Mouse (Mus musculus) CD4-positive, CD25-positive, alpha-beta regulatory T cell, adult 4 months (primary cell): ENCODE data around the gene Clasp1. TPM values are rescaled to one million over a fixed set of nuclear protein-coding genes. Genes with fewer than 3 reads are reported as not detected.

Experiments
- ATAC-seq: one replicate; pipeline ENCODE4 v1.8.0; 2017
- polyA plus RNA-seq, 2 experiments: library from polyadenylated mRNA; unstranded; fragments of 100-300 nt; shearing (Covaris generic); gene quantifications; one replicate each; pipeline ENCODE4 v1.2.1; 2017

The Clasp1 gene
- polyA plus RNA-seq, result 10 to 100 TPM; 43.6 to 64.9 TPM

DNA sequence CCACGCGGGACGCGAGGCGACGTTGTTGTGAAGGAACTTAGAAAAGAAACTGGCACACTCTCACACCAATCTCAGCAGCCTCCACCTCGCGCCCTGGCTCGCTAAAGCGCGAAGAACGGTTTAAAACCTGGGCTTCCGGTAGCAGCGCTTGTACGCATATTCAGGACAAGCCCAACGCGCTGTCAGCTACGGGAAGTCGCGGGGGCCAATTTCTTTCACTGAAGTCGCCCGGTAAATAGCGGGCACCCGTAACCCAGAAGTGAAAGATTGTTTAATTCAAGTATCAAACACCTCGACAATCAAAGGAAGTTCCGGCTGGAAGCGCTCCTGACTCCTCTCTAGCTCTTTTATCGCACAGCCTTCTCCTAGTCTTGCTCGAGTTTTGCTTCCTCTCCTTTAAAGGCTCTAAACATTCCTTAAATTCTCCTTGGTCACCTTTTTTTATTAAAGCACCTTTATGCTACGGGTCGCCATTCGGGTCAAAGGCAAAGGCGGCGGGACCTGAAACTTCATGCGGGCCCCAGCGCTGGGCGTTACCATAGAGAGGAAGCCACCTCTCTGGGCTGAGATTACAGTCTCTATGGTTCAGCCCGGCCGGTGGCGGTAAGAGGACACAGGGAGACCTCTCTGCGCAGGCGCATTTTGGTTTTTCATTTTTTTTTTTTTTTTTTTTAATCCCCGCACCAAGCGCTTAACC lies at the start of gene Clasp1:
TSS of gene Clasp1 (plus strand) at position 302 of the 697 bp plus-strand sequence.
- ATAC-seq, result peak; percentile 84

DNA sequence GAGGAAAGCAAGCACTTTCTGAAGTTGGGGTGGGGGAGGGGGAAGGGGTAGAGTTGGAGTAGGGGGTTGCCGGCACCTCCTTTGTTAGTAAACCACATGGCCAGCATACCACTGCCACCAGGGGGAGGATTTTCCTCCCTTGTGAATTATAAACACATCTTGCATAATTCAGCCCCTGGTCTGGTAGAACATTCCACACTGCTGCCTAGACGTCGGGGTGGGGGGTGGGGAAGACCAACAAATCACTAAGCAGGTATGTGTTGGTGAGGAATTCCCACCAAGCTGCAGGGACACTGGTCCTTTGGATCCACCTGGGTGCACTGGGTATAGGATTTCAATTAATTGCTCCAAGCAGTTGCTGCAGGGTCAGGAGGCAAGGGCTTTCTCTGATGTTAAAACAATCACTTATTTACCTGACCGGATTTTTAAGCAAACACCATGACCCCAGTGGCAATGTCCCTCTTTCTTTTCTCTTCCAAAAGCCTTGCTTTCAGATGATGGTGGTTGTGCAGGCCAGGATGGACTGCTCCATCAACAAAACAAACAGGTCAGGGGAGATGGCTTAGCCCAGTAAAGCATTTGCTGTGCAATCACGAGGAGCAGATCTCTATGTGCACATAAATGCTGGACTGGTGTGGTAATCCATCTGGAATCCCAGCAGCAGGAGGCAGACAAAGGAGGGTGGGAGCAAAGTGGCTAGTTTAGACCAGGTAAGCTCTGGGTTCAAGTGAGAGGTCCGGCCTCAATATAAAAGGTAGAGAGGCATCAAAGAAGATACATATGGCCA lies 45.0 kb upstream of the Clasp1 start:
- no peak for ATAC-seq

DNA sequence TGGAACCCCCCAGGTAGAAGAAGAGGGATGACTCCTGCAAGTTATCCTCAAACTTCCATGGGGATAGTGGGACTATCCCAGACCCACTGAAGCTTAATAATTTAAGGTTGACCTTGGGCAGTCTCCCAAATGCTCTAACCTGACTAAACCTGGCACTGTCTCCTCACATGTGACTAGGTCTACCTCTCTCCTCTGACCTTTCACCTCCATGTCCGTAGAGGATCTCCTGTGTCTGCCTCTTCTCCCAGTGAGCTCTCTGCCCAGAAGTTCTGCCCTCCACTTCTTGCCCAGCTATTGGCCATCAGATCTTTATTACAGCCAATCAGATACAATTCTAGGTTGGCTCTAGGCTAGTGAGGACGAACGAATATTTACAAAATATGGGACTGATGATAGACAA lies 38.9 kb upstream of the Clasp1 start:
- ATAC-seq, result no peak

DNA sequence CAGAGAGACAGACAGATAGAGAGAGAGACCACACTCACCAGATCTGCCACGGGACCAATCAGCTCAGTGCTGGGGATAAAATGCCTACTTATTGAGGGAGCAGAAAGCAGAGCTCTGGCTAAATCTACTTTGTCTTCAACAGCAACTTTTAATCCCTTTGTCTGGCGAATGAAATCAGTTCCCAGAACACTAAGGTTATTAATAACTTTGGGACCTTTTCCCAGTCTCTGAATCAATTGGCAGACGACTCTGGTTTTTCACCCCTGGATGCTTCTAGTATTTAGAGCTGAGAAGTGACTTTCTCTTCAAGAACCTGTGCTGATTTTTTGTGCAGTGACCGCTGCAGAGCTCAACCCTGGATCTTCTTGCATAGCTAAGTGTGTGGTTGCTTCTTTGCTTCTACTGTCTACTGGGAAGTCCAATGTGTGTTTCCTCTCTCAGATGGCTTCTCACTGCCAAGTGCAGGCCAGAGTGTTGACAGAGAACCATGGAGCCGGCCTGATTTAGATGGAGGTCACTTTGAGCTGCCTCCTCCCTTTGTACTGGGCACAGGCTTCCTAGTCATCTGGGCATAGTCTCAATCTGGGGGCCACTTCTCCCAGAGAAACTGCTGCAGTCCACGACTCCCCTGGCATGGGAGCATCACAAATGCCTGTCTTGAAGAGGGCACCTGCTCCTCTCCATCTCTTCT lies 29.6 kb upstream of the Clasp1 start:
- ATAC-seq, result no peak

DNA sequence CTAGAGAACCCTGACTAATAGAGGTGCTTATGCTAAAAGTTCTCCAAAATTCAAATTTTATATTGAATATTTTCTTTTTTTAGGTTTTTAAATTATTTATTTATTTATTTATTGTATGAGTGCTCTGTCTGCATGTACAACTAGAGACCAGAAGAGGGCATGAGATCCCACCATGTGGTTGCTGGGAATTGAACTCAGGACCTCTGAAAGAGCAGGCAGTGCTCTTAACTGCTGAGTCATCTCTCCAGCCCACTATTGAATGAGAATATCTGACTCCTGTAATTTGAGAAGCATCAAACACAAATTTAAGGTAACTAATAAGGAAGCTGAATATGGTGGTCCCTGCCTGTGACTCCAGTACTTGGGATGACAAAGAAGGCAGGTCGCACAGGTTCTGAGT lies 20.9 kb upstream of the Clasp1 start:
- no peak for ATAC-seq

DNA sequence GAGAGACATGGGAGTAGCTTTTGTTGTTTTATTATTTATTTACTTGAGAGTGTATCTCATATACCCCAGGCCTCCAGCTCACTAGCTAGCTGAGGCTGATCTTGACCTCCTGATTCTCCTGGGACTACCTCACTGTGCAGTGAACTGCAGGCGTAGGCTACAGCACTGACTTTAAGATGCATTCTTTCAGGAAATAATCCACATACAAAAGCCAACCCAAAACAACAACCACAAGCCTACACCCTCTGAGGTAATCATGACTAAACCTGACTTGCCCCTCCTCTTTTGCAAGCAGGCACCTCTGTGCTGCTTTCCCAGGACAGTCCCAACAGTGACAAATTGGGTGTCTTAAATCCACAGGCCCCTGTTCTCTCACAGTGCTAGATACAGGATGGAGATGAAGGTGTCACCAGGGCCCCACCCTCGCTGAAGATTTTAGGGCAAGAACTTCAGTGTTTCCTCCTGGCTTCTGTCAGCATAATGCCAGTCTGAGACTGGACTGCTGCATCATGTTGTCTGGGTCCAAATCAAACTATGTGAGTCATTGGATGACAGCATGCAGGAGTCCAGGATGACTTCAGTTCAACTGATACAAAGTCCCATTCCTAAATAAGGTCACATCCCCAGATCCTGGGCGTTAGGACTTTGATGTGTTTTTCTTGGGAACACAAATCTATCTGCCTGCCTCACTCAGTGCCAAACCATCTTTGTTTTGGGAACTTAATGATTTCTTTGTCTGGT lies 20.0 kb upstream of the Clasp1 start:
- ATAC-seq, result no peak

DNA sequence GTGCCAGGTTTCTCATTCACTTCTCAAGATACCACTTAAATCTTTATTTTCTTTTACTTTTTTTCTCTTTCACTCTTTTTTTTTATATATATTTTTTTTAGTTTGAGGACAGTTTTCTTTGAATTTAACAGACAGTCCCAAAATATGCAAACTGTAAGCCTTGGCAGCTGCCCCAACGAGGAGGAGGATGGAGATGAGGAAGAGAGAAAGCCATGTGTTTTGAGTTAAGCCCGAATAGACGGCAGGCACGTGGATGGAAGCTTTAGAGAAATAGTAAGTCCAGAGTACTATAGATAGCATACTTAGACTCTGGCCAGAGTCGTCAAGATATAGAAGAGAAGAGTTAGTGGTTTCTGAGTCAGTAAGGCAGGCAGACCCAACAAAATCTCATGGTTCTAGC lies 11.1 kb upstream of the Clasp1 start:
- ATAC-seq, result no peak

DNA sequence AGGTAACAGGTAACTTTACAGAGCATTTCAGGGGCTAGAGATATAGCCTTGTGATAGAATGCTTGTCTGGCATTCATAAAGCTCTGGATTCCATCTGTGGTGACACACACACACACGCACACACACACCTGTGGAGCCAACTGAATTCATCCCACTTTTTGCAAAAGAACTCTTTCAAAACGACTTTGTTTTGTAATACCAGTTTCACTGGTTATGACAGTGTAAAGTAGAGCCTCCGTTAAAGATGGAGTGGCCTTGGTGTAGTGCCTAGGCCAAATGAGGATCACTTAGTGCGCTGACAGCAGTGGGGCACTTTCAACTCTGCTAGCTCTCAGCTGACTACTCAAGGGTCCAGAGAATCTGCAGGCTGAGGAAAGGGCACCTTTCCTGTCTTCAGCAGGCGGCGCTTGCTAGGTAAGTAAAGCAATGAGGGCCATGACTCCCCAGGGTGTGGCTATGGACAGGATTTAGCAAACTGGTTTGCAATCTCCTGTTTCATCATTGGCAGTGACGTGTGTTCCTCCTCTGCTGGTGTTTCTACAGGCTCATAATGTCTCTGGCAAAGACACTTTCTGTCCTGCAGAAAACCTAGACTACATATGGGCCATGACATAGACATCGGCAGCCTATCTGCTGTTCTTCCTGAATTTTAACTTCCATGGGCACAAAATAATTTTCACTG lies 8.6 kb upstream of the Clasp1 start:
- no peak for ATAC-seq

DNA sequence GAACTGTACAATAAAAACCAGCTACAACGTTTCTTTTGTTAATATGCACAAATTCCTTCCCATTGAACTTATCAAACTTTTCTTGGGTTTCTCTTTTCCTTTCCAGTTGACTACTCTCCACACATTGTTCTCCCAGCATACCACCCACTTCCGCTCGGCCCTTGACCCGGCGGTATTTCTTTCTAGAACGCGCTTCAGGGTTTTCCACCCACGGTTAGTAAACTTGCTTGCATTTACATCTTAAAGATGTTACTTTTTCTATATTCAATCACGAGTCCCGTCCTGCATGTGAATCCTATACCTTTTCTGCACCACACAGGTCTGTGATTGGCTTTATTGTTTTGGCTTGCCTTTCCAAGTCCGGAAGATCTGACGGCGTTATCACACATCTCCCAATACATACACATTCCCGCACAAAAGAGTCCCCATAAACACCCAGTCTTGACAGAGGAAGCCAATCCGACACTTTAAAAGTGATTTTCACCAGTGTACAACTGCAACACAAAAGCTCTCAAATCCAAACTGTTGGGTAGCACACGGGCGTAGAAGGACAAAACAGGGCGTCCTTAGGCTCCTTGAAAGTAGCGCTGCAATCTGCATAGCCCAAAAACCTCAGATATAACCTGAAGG lies 616 bp upstream of the Clasp1 start:
- ATAC-seq, result peak; percentile 68

DNA sequence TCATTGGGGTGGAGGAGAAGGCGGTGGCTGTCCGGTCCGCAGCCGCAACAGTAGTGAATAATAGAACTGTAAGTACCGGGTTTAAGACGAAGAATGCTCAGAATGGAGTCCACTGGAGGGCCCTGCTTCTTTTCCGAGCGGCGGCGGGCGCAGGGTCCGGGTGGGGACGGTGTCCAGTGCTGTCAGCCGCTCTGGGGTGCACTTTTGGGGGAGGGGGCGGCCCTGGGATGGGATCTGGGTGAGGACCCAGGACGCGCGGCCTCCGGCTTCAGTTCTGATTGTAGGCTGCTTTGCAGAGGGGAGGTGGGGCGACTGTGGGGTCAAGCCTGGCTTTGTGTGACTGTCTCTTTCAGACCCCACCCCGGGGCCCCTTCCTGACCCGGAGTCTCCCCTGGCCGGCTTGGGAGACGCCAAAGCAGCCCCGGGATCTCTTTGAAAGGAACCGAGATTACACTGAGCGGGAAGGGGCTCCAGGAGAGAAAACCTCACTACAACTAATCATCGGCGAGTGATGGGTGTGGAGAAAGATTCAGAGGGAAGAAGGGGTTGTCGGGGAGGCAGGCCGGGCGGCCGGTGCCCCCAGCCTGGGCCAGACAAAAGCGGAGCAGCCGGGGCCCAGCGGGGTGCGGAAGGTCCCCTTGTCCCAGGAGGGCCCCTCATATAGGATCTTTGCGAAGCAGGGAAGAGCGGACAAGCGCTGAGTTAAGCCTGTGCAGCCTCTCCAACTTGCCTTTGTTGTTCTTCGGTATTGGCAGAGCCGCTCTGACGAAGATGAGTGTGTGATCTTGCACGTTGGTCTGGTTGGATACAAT lies 802 bp downstream of the Clasp1 start:
- no peak for ATAC-seq

DNA sequence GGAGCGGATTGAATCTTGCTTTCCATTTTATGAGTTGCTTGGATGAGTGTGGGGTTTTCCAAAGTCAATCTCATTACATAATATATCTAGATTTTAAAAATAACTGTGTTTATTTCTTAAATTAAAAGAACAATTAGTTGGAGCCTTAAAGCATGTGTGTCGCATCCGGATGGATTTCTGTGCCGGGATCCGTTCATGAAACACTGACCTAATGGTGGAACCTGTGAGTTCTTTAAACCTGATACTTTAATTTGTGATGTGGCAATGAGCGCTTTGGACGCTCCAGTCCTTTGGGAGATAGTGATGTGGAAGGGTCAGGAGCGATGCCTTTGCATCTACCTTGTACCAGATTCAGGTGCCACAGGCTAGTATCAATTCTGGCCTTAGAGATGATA lies 1.4 kb downstream of the Clasp1 start:
- no peak for ATAC-seq

DNA sequence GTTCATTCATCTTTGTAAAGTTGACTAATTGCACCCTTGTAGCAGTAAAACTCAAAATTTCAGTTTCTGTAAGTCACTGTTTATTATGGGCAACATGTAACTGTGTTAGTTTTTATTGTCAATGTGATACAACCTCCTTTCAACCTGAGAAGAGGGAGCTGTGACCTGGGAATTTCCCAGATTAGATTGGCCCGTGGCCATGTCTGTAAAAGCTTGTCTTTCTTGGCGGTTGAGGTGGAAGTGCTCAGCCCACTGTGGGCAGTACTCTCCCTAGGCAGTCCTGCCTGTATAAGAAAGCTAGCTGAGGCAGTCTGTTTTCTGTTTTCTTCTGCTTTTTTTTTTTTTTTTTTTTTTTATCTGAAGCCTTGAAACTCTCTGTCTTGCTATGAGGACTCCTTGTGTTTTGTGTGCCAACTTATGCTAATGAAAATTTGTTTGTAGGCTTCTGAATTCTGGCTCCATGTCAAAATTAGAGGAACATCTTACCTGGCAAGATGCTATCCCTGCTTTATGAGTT lies 2.1 kb downstream of the Clasp1 start:
- ATAC-seq, result no peak

DNA sequence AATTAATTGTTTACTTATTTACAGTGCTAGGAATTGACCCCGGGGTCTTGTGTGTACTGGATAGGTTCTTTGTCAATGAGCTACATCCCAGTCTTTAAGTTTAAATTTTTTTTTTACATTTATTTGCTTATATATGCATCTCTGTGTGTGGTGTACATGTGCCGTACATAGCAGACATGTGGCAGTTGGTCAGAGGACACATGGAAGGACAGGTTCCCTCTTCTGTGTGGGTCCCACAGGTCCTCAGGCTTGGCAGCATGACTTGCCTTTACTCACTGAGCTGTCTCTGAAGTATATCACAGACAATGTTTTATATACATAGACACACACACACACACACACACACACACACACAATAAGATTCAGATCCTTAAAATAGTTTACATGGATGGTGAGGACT lies 3.4 kb downstream of the Clasp1 start:
- no peak for ATAC-seq

DNA sequence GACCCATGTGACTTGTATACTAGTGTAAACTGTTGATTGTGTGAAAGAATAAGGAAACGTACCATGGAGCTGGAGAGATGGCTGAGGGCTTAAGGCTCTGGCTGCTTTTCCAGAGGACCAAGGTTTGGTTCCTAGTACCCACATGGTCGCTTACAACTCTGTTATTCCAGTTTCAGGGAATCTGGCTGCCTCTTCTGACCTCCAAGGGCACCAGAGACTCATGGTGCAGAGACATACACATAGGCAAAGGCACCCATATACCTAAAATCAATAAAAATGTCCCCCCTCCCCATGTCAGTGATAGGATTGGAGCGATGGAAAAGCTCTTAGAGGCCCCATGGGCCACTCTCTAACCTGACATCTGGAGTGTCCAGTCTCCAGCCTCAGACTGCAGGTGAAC lies 5.1 kb downstream of the Clasp1 start:
- no peak for ATAC-seq

DNA sequence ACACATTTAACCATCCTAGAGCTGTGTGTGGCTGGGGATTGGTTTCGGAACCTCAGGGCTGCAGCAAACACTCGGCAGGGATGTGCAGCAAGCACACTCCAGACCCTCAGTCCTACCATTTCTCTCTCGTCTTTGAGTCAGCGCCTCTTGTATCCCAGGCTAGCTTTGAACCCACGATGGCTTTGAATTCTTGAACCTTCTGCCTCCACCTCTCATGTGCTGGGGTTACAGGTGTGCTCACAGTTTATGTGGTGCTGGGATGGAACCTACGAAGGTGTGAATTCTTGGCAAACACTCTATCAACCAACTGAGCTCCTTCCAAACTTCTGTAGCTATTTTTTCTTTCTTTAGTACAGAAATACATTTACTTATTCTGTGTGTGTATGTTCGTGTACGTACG lies 9.0 kb downstream of the Clasp1 start:
- no peak for ATAC-seq

DNA sequence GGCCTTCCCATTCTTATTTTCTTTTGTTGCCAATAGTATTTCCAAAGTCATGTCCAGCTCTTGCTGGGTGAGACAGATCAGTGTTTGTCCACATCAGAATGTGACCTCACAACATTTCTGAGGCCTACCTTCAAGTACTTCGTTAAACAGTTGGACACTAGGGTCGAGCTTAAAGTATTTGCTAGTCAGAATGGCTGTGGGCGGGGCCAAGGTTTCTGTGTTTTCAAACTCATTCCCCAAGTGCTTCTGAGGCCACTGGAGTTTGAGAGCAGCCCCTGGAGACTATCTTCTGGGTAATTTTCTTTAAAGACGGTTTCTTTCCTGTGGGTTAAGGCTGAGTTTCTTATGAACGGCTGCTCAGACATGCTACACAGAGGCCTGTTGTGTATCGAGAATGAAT lies 9.7 kb downstream of the Clasp1 start:
- no peak for ATAC-seq

DNA sequence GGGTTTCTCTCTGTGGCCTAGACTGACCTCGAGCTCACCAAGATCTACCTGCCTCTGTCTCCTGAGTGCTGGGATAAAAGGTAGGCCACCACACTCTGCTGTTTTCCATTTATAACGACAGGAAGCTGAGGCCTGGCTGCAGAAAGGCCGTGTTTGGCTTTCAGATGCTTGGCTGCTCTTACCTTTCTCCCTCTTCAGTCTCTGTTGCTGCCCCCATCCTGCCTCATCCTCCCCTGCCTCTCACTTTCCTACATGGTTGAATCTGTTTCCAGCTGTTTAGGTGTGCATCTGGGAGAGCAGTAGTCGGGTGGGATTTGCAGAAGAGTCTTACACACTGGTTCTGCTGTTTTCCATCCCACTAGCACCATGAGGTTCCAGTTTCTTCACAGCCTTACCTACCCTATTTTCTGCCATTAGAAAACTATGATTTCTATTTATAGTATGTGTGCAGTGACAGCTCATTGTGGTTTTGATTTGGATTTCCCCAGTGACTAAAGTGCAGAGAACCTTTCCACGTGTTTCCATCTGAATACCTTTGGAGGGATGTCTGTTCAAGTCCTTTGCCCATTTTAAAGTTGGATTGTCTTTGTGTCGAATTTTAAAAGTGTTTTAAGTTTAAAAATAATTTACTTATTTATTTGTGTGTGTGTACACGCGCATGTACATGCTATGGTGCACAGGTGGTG lies 10.9 kb downstream of the Clasp1 start:
- peak; percentile 84 for ATAC-seq

DNA sequence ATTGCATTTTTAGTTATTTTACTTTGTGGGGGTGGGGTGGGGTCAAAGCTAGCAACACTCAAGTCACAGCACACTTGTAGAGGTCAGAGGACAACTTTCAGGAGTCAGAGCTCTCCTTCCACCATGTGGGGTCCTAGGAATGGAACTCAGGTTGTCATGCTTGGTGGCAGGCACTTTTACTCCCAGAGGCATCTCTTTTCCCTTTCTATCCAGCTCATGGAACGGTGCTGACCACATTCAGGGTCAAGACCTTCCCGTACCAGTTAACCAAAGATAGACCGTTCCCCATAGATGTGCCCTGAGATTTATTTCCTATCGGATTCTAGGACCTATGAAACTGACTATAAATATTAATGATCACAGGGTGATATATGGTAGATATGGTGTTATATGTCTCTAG lies 13.1 kb downstream of the Clasp1 start:
- ATAC-seq, result no peak

DNA sequence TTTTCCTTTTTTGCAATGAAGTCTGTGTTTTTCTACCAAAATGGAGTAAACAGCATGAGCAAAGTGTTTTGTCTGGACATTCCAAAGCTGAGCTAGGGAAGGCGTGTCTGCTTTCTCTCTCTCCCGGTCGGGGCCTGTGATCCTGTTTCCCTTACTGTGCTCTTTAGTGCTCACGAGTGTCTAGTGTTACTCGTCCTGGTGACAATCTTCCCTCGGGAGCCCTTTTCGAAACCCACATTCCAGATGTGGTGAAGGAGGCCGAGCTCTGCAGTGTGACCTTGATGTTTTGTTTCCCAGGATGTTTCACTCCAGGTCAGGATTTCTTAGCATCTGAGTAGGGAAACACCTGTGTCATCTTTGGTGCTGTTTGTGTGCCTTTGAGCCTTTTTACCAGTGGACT lies 13.7 kb downstream of the Clasp1 start:
- no peak for ATAC-seq

DNA sequence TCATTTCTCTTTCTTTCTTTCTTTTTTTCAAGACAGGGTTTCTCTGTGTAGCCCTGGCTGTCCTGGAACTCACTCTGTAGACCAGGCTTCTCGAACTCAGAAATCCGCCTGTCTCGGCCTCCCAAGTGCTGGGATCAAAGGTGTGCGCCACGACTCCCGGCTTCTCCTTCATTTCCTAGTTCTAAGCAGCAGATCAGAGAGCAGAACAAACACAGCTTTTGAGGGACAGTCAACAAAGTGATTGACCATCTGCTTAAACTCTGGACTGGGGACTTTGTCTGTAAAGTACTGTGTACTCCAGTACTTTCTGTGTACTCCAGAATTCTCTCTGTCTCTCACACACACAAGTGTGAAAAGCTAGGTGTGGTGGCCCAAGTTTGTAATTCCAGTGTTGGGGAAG lies 14.1 kb downstream of the Clasp1 start:
- no peak for ATAC-seq
